Mouse (Mus musculus) kidney, embryonic 15.5 days (tissue): ENCODE data around the gene Clasp1. TPM values are rescaled to one million over a fixed set of nuclear protein-coding genes. Genes with fewer than 3 reads are reported as not detected.

Experiments
- ATAC-seq: fragments of 200-750 bp; cut with Nextera tagmentation; replicated peaks from 2 replicates; pipeline ENCODE4 v1.8.0; 2017; ENCODE audit warnings: moderate TSS enrichment; ENCODE audit not compliant: low FRiP score
- H3K27ac ChIP-seq: fragments of 300-500 bp; sonication (generic); 2 replicates; pipeline ENCODE4 v1.5.1; 2015; ENCODE audit warnings: mild to moderate bottlenecking, inconsistent platforms
- H3K27me3 ChIP-seq: fragments of 300-500 bp; sonication (generic); 2 replicates; pipeline ENCODE4 v1.6.1; 2015; ENCODE audit warnings: inconsistent platforms
- H3K36me3 ChIP-seq: fragments of 300-500 bp; sonication (generic); 2 replicates; pipeline ENCODE4 v1.6.1; 2015; ENCODE audit warnings: inconsistent platforms
- H3K4me1 ChIP-seq: fragments of 300-500 bp; sonication (generic); 2 replicates; pipeline ENCODE4 v1.6.1; 2015; ENCODE audit warnings: inconsistent platforms
- H3K4me2 ChIP-seq: fragments of 300-500 bp; sonication (generic); 2 replicates; pipeline ENCODE4 v1.6.1; 2015; ENCODE audit warnings: moderate library complexity, mild to moderate bottlenecking, inconsistent platforms
- H3K4me3 ChIP-seq: fragments of 300-500 bp; sonication (generic); replicated peaks from 2 replicates; pipeline ENCODE4 v1.5.1; 2015; ENCODE audit warnings: mild to moderate bottlenecking, inconsistent platforms
- H3K9ac ChIP-seq: fragments of 300-500 bp; sonication (generic); 2 replicates; pipeline ENCODE4 v1.6.1; 2015; ENCODE audit warnings: mild to moderate bottlenecking, inconsistent platforms
- H3K9me3 ChIP-seq: fragments of 300-500 bp; sonication (generic); replicated peaks from 2 replicates; pipeline ENCODE4 v1.6.1; 2016; ENCODE audit warnings: inconsistent platforms
- WGBS: fragments of 180-500 bp; shearing (Covaris S2); methylation state at CpG from one replicate; pipeline ENCODE4 v1.1.7; 2015; ENCODE audit warnings: mixed read lengths; 5-methylcytosine and 5-hydroxymethylcytosine counted together
- polyA plus RNA-seq: library from polyadenylated mRNA; unstranded; fragments of >200 nt; fragmentation: Nextera tagmentation; extraction: Ambion mirVana; gene quantifications from 2 replicates; pipeline ENCODE4 v1.2.1, GENCODE M21; 2015

Clasp1 gene
- polyA plus RNA-seq, 1 experiment from 2014 or later: 50.1 TPM

GRCm38 (mm10) chr1:118650771-118651080, 261.9 kb downstream of the Clasp1 start:
- Histone ChIP-seq H3K9ac (no peak overlapping the region), H3K4me3 (no peak overlapping the region), H3K4me1 (peaks cover 18% of the 10 kb centered on the region), H3K36me3 (peaks cover 10% of the 10 kb centered on the region), H3K4me2 (no peak overlapping the region), H3K27ac (peak overlapping the region; percentile 68), H3K9me3 (no peaks in the 10 kb centered on the region), H3K27me3 (no peaks in the 10 kb centered on the region)
- ATAC-seq: no peak
- WGBS: 54% methylated on average over 3 of the region's 3 CpGs

DNA sequence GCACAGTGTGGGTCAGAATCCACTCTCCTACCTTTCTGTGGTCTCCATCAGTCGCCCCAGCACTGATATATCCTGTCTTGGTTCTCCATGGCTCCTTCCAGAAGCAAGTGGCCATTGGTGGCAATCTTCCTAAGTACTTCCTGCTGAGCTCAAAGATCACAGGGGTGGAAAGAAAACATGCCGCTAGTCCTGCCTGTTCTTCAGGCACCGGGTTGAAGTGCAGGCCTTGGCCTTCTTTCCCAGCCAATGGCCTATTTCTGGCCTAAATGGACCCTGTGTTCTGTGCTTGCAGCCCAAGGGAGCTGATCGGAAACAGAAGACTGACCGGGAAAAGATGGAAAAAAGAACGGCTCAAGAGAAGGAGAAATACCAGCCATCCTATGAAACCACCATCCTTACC, 269.9 kb downstream of the Clasp1 start:
- peaks cover 18% of the 10 kb centered on the region for H3K4me1 ChIP-seq
- H3K27ac ChIP-seq: 0 out of 2 replicates have a peak overlapping the region, but pooled peaks have one; percentile 23
- no peaks in the 10 kb centered on the region for H3K9me3 ChIP-seq
- no peak overlapping the region for H3K4me3 ChIP-seq
- H3K4me2 ChIP-seq: no peak overlapping the region
- no peak for ATAC-seq
- H3K9ac ChIP-seq: no peak overlapping the region
- H3K36me3 ChIP-seq: peaks cover 16% of the 10 kb centered on the region
- WGBS: 74% methylated on average over 6 of the region's 6 CpGs
- H3K27me3 ChIP-seq: no peaks in the 10 kb centered on the region

- H3K4me3 ChIP-seq: no peak overlapping the region
- no peak overlapping the region for H3K4me2 ChIP-seq
- ATAC-seq: peak; percentile 81
- H3K27me3 ChIP-seq: no peaks in the 10 kb centered on the region
- peaks cover 12% of the 10 kb centered on the region for H3K36me3 ChIP-seq
- WGBS: 38% methylated on average over 3 of the region's 3 CpGs
- peak overlapping the region; percentile 76 for H3K27ac ChIP-seq
- H3K9ac ChIP-seq: no peak overlapping the region
- no peaks in the 10 kb centered on the region for H3K9me3 ChIP-seq
- peaks cover 18% of the 10 kb centered on the region for H3K4me1 ChIP-seq
Observed at GRCm38 (mm10) chr1:118660880-118661465, 272.1 kb downstream of the Clasp1 start.

Other genes starting within 250 kb of the Clasp1 start
- 0.19 and 0.21 TPM in 2 replicates for gene Gm29106, start 212.5 kb upstream of the Clasp1 start, polyA plus RNA-seq
- gene Tsn, start 77.3 kb upstream of the Clasp1 start, polyA plus RNA-seq: 311 and 324 TPM in 2 replicates
- 81.4 and 88.9 TPM in 2 replicates for gene Nifk, start 67.2 kb upstream of the Clasp1 start, polyA plus RNA-seq
- 25.0 and 26.9 TPM in 2 replicates for gene Tfcp2l1, start 238.9 kb downstream of the Clasp1 start, polyA plus RNA-seq